Mouse (Mus musculus): ENCODE data around the gene Hnrnpul2. TPM values are rescaled to one million over a fixed set of nuclear protein-coding genes. Genes with fewer than 3 reads are reported as not detected.

Hnrnpul2 gene
- polyA plus RNA-seq, 1 experiment from 2014 or later: 2.6 TPM

Other genes with a start within 250 kb of the Hnrnpul2 start
- gene Slc22a8, start 228.8 kb upstream of the Hnrnpul2 start, polyA plus RNA-seq (2015; fragmentation: Nextera tagmentation; extraction: Ambion mirVana): 0.18 and 0.49 TPM in 2 replicates
- gene Slc22a6, start 202.0 kb upstream of the Hnrnpul2 start, polyA plus RNA-seq (2015; fragmentation: Nextera tagmentation; extraction: Ambion mirVana): 0.23 and 0.54 TPM in 2 replicates
- 0.91 and 2.2 TPM in 2 replicates for gene Chrm1, start 156.2 kb upstream of the Hnrnpul2 start, polyA plus RNA-seq (2015; fragmentation: Nextera tagmentation; extraction: Ambion mirVana)
- 83.1 and 141 TPM in 2 replicates for gene Slc3a2, start 96.6 kb upstream of the Hnrnpul2 start, polyA plus RNA-seq (2015; fragmentation: Nextera tagmentation; extraction: Ambion mirVana)
- gene Wdr74, start 84.2 kb upstream of the Hnrnpul2 start, polyA plus RNA-seq (2015; fragmentation: Nextera tagmentation; extraction: Ambion mirVana): 55.6 and 64.3 TPM in 2 replicates
- gene 1700092M07Rik, start 79.3 kb upstream of the Hnrnpul2 start, polyA plus RNA-seq (2015; fragmentation: Nextera tagmentation; extraction: Ambion mirVana): not detected in 2 replicates
- gene Stx5a, start 78.6 kb upstream of the Hnrnpul2 start, polyA plus RNA-seq (2015; fragmentation: Nextera tagmentation; extraction: Ambion mirVana): 85.3 and 122 TPM in 2 replicates
- gene Nxf1, start 62.9 kb upstream of the Hnrnpul2 start, polyA plus RNA-seq (2015; fragmentation: Nextera tagmentation; extraction: Ambion mirVana): 57.3 and 70.5 TPM in 2 replicates
- 187 and 192 TPM in 2 replicates for gene Tmem223, start 49.0 kb upstream of the Hnrnpul2 start, polyA plus RNA-seq (2015; fragmentation: Nextera tagmentation; extraction: Ambion mirVana)
- 117 and 159 TPM in 2 replicates for gene Tmem179b, start 45.5 kb upstream of the Hnrnpul2 start, polyA plus RNA-seq (2015; fragmentation: Nextera tagmentation; extraction: Ambion mirVana)
- gene Taf6l, start 33.6 kb upstream of the Hnrnpul2 start, polyA plus RNA-seq (2015; fragmentation: Nextera tagmentation; extraction: Ambion mirVana): 14.0 and 14.5 TPM in 2 replicates
- 250 and 252 TPM in 2 replicates for gene Polr2g, start 21.4 kb upstream of the Hnrnpul2 start, polyA plus RNA-seq (2015; fragmentation: Nextera tagmentation; extraction: Ambion mirVana)
- gene Zbtb3, start 17.5 kb upstream of the Hnrnpul2 start, polyA plus RNA-seq (2015; fragmentation: Nextera tagmentation; extraction: Ambion mirVana): 3.5 and 3.7 TPM in 2 replicates
- 19.5 and 25.9 TPM in 2 replicates for gene Ttc9c, start 677 bp upstream of the Hnrnpul2 start, polyA plus RNA-seq (2015; fragmentation: Nextera tagmentation; extraction: Ambion mirVana)
- not detected in 2 replicates for gene AC129217.1, start 9.8 kb downstream of the Hnrnpul2 start, polyA plus RNA-seq (2015; fragmentation: Nextera tagmentation; extraction: Ambion mirVana)
- gene Bscl2, start 17.5 kb downstream of the Hnrnpul2 start, polyA plus RNA-seq (2015; fragmentation: Nextera tagmentation; extraction: Ambion mirVana): 50.5 and 77.3 TPM in 2 replicates
- gene Gng3, start 19.2 kb downstream of the Hnrnpul2 start, polyA plus RNA-seq (2015; fragmentation: Nextera tagmentation; extraction: Ambion mirVana): 32.7 and 80.6 TPM in 2 replicates
- gene Lrrn4cl, start 30.8 kb downstream of the Hnrnpul2 start, polyA plus RNA-seq (2015; fragmentation: Nextera tagmentation; extraction: Ambion mirVana): 15.3 and 22.8 TPM in 2 replicates
- gene Ubxn1, start 51.5 kb downstream of the Hnrnpul2 start, polyA plus RNA-seq (2015; fragmentation: Nextera tagmentation; extraction: Ambion mirVana): 177 and 268 TPM in 2 replicates
- gene Uqcc3, start 60.9 kb downstream of the Hnrnpul2 start, polyA plus RNA-seq (2015; fragmentation: Nextera tagmentation; extraction: Ambion mirVana): 120 and 130 TPM in 2 replicates
- gene Lbhd1, start 63.7 kb downstream of the Hnrnpul2 start, polyA plus RNA-seq (2015; fragmentation: Nextera tagmentation; extraction: Ambion mirVana): 69.8 and 70.7 TPM in 2 replicates
- not detected in 2 replicates for gene Gm49403, start 63.9 kb downstream of the Hnrnpul2 start, polyA plus RNA-seq (2015; fragmentation: Nextera tagmentation; extraction: Ambion mirVana)
- 76.8 and 83.8 TPM in 2 replicates for gene 1810009A15Rik, start 68.8 kb downstream of the Hnrnpul2 start, polyA plus RNA-seq (2015; fragmentation: Nextera tagmentation; extraction: Ambion mirVana)
- not detected in 2 replicates for gene Gm49416, start 68.9 kb downstream of the Hnrnpul2 start, polyA plus RNA-seq (2015; fragmentation: Nextera tagmentation; extraction: Ambion mirVana)
- gene Ints5, start 73.0 kb downstream of the Hnrnpul2 start, polyA plus RNA-seq (2015; fragmentation: Nextera tagmentation; extraction: Ambion mirVana): 15.9 and 19.0 TPM in 2 replicates
- 35.9 and 58.5 TPM in 2 replicates for gene Ganab, start 78.1 kb downstream of the Hnrnpul2 start, polyA plus RNA-seq (2015; fragmentation: Nextera tagmentation; extraction: Ambion mirVana)
- gene B3gat3, start 100.4 kb downstream of the Hnrnpul2 start, polyA plus RNA-seq (2015; fragmentation: Nextera tagmentation; extraction: Ambion mirVana): 35.8 and 37.6 TPM in 2 replicates
- gene Rom1, start 109.3 kb downstream of the Hnrnpul2 start, polyA plus RNA-seq (2015; fragmentation: Nextera tagmentation; extraction: Ambion mirVana): 10.2 and 10.6 TPM in 2 replicates
- 22.1 and 29.4 TPM in 2 replicates for gene Eml3, start 109.5 kb downstream of the Hnrnpul2 start, polyA plus RNA-seq (2015; fragmentation: Nextera tagmentation; extraction: Ambion mirVana)
- 62.8 and 87.3 TPM in 2 replicates for gene Mta2, start 121.9 kb downstream of the Hnrnpul2 start, polyA plus RNA-seq (2015; fragmentation: Nextera tagmentation; extraction: Ambion mirVana)
- 11.2 and 17.6 TPM in 2 replicates for gene Tut1, start 133.8 kb downstream of the Hnrnpul2 start, polyA plus RNA-seq (2015; fragmentation: Nextera tagmentation; extraction: Ambion mirVana)
- gene Eef1g, start 147.0 kb downstream of the Hnrnpul2 start, polyA plus RNA-seq (2015; fragmentation: Nextera tagmentation; extraction: Ambion mirVana): 168 and 205 TPM in 2 replicates
- gene Ahnak, start 169.3 kb downstream of the Hnrnpul2 start, polyA plus RNA-seq (2015; fragmentation: Nextera tagmentation; extraction: Ambion mirVana): 33.6 and 44.4 TPM in 2 replicates

Measured in adrenal gland, postnatal 0 days (tissue).